Mouse (Mus musculus) spleen, adult 2 months (tissue): ENCODE measurements around the gene Rft1.

Source experiments
- CTCF ChIP-seq: fragments of 200-500 bp; IDR thresholded peaks from 2 replicates; pipeline ENCODE4 v1.5.1; 2011; ENCODE audit warnings: mild to moderate bottlenecking, inconsistent platforms; ENCODE audit not compliant: insufficient read depth, insufficient read length, insufficient replicate concordance; ENCODE audit errors: extremely low read depth
- POLR2A ChIP-seq: fragments of 200-500 bp; IDR thresholded peaks from 2 replicates; pipeline ENCODE4 v1.6.1; 2011; ENCODE audit warnings: low read depth, low read length, inconsistent platforms

GRCm38 (mm10) chr14:30628235-30628634 is 25.9 kb upstream of the Rft1 start:
- no peak for TF ChIP-seq POLR2A
- no peak for TF ChIP-seq CTCF
